Mouse (Mus musculus) CH12.LX (cell line): ENCODE data around the gene Frat1.

Source experiments
- CTCF ChIP-seq, 2 experiments: IDR thresholded peaks in 1 of 2; conservative IDR thresholded peaks in 1 of 2; 2 replicates each; pipeline ENCODE4 v1.5.1; 2011 to 2012; ENCODE audit warnings: low read depth in 2 of 2, low read length in 2 of 2, improper control_type of control experiment in 1 of 2, inconsistent platforms in 1 of 2, mild to moderate bottlenecking in 1 of 2, moderate library complexity in 1 of 2
- EP300 ChIP-seq: IDR thresholded peaks from 2 replicates; pipeline ENCODE4 v1.6.1; 2011; ENCODE audit warnings: low read length, improper control_type of control experiment
- ETS1 ChIP-seq: conservative IDR thresholded peaks from 2 replicates; pipeline ENCODE4 v1.6.1; 2012; ENCODE audit warnings: low read depth, mild to moderate bottlenecking, inconsistent platforms, low read length, improper control_type of control experiment, moderate library complexity
- HCFC1 ChIP-seq: IDR thresholded peaks from 2 replicates; pipeline ENCODE4 v1.6.1; 2012; ENCODE audit warnings: low read depth, mild to moderate bottlenecking, inconsistent platforms, low read length, improper control_type of control experiment
- IRF4 ChIP-seq: IDR thresholded peaks from 2 replicates; pipeline ENCODE4 v1.6.1; 2014; ENCODE audit warnings: low read depth, mild to moderate bottlenecking, inconsistent platforms, low read length, improper control_type of control experiment
- MAX ChIP-seq: IDR thresholded peaks from 2 replicates; pipeline ENCODE4 v1.6.1; 2011; ENCODE audit warnings: low read length, improper control_type of control experiment
- MEF2A ChIP-seq: IDR thresholded peaks from 2 replicates; pipeline ENCODE4 v1.6.1; 2014; ENCODE audit warnings: low read depth, mild to moderate bottlenecking, inconsistent platforms, low read length, improper control_type of control experiment, borderline replicate concordance
- POLR2A ChIP-seq: IDR thresholded peaks from 2 replicates; pipeline ENCODE4 v1.6.1; 2011; ENCODE audit warnings: low read depth, mild to moderate bottlenecking, improper control_type of control experiment, low read length
- RCOR1 ChIP-seq: conservative IDR thresholded peaks from 2 replicates; pipeline ENCODE4 v1.6.1; 2012; ENCODE audit warnings: low read depth, mild to moderate bottlenecking, inconsistent platforms, low read length, improper control_type of control experiment
- SIN3A ChIP-seq: IDR thresholded peaks from 2 replicates; pipeline ENCODE4 v1.6.1; 2012; ENCODE audit warnings: low read length, improper control_type of control experiment, inconsistent platforms
- TCF12 ChIP-seq: IDR thresholded peaks from 2 replicates; pipeline ENCODE4 v1.6.1; 2014; ENCODE audit warnings: low read depth, mild to moderate bottlenecking, inconsistent platforms, low read length, improper control_type of control experiment
- ZC3H11A ChIP-seq: IDR thresholded peaks from 2 replicates; pipeline ENCODE4 v1.6.1; 2012; ENCODE audit warnings: low read depth, mild to moderate bottlenecking, inconsistent platforms, low read length, improper control_type of control experiment
- ZKSCAN1 ChIP-seq: IDR thresholded peaks from 2 replicates; pipeline ENCODE4 v1.6.1; 2012; ENCODE audit warnings: low read depth, inconsistent platforms, low read length, improper control_type of control experiment, borderline replicate concordance
- ZNF384 ChIP-seq: IDR thresholded peaks from 2 replicates; pipeline ENCODE4 v1.6.1; 2012; ENCODE audit warnings: low read depth, low read length, improper control_type of control experiment, inconsistent platforms

DNA sequence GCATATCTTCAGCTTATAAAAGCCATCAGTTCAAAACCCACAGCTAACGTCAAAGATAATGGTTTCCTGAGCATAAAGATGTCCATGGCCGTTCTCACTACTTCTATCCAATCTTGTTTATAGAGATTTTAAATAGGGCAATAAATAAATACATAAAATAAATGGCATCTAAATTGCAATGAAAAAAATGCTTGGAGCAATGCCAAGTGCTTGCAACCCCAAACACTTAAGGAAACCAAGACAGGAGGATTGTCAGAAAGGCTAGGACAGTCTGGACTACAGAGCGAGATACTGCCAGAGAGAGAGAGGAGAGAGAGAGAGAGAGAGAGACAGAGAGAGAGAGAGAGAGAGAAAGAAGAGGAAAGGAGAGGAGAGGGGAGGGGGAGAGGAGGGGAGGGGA is 3.2 kb upstream of the Frat1 start:
- TF ChIP-seq CTCF (conservative IDR thresholded peaks at IDR 0.05 in 1 of 2, IDR thresholded peaks at IDR 0.05 in 1 of 2; ENCODE audit: low read depth in 2 of 2, low read length in 2 of 2) (no peak), ETS1 (no peak), EP300 (no peak), MAX (no peak), POLR2A (no peak), IRF4 (no peak), TCF12 (no peak), RCOR1 (no peak), ZNF384 (no peak), HCFC1 (no peak), MEF2A (no peak), ZC3H11A (no peak), SIN3A (no peak), ZKSCAN1 (no peak)
